ENCODE assay signal across 13 mouse cellular contexts in the genomic region with DNA sequence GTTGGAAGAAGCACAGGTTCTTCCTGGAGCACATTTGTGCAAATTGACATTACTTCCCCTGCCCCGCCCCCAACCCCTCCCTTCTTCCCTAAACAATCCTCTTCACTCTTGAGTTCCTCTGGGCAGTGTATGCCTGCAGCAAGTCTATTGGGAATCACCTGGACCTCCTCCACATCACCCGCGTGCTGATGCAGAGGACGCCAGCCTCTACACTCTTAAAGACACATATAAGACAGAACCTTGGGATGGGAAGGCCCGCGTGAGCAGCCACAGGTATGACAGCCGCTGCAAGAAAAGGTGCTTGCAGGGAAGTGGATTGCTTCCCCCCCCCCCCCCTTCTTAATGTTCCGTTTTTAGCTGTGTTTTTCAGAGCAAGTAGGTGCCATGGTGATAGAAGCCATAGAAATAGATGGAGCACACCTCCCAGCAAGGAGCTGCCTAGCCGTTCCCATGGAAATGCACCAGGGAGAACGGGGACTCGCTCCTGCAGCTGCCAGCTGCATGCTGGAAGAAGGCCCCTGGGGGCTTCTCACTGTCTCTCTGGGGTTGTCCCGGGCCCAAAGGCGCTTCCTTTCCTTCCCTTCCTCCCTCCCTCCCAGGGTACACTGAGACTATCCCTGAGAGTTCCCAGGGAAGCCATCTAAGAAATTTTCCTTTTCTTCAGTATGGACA. TPM values are rescaled to one million over a fixed set of nuclear protein-coding genes. Genes with fewer than 3 reads are reported as not detected.
DNase-seq lines count a peak whose midpoint lies in the region; ATAC-seq and TF ChIP-seq lines count a peak whose summit lies in the region.
"Had no signal": no experiment of that assay in that cellular context is flagged by ENCODE, and none has a peak within 500 bp of the region (broad histone marks: within the 10 kb centered on the region; RNA-seq: fewer than 3 reads in every experiment).

No protein-coding gene starts in this region.

- H3K4me3 ChIP-seq in hindbrain, embryonic 15.5 days, result no peak overlapping the region
- no peak overlapping the region for H3K4me3 ChIP-seq in hindbrain, embryonic 10.5 days
- no peak overlapping the region for H3K4me3 ChIP-seq in forebrain, postnatal 0 days (ENCODE audit: low read depth, low read length)
- H3K4me3 ChIP-seq in thymus, adult 2 months (ENCODE audit: control insufficient read depth, insufficient read depth, low read length), result no peak overlapping the region
- H3K4me3 ChIP-seq: erythroblast, embryonic 14.5 days; heart, embryonic 15.5 days had no signal

- ATAC-seq in hindbrain, embryonic 15.5 days (ENCODE audit: low FRiP score, low read depth), result peak; percentile 76; the same call in 1 of the 2 replicates
- ATAC-seq in forebrain, postnatal 0 days, result peak; percentile 98
- ATAC-seq: activated CD4-positive, CD25-positive, alpha-beta regulatory T cell, adult 4 months had no signal

- H3K27ac ChIP-seq in hindbrain, embryonic 15.5 days (replicated peaks), result 0 out of 2 replicates have a peak overlapping the region, but pooled peaks have one; percentile 42
- H3K27ac ChIP-seq in hindbrain, embryonic 10.5 days, result no peak overlapping the region
- peak overlapping the region; percentile 76 for H3K27ac ChIP-seq in forebrain, postnatal 0 days (ENCODE audit: low read depth, low read length)
- H3K27ac ChIP-seq in thymus, adult 2 months (ENCODE audit: control insufficient read depth, insufficient read depth, low read length), result no peak overlapping the region
- H3K27ac ChIP-seq: heart, embryonic 15.5 days had no signal

- intact Hi-C loops in left cerebral cortex, postnatal 10 days (cut with DNase I), result no loop called here

- H3K4me1 ChIP-seq in hindbrain, embryonic 15.5 days (replicated peaks), result peaks cover 8% of the 10 kb centered on the region; the same call in 1 of the 2 replicates
- peaks cover 8% of the 10 kb centered on the region for H3K4me1 ChIP-seq in hindbrain, embryonic 10.5 days (replicated peaks)
- H3K4me1 ChIP-seq in forebrain, postnatal 0 days (ENCODE audit: insufficient read depth), result no peaks in the 10 kb centered on the region
- peaks cover 5% of the 10 kb centered on the region for H3K4me1 ChIP-seq in thymus, adult 2 months (replicated peaks; ENCODE audit: control insufficient read depth, insufficient read depth, low read length)
- H3K4me1 ChIP-seq: heart, embryonic 15.5 days had no signal

- TF ChIP-seq CTCF in forebrain, postnatal 0 days (IDR thresholded peaks at IDR 0.05; ENCODE audit: low read depth), result no peak
- TF ChIP-seq CTCF in thymus, adult 2 months (IDR thresholded peaks at IDR 0.05; ENCODE audit: borderline replicate concordance, control insufficient read depth, extremely low read depth, insufficient read depth, low read length, poor library complexity), result no peak

- 0 out of 2 replicates have a peak overlapping the region, but pooled peaks have one; percentile 11 for H3K4me2 ChIP-seq in hindbrain, embryonic 15.5 days
- H3K4me2 ChIP-seq in forebrain, postnatal 0 days (ENCODE audit: low read depth), result no peak overlapping the region
- H3K4me2 ChIP-seq: heart, embryonic 15.5 days had no signal

- no peaks in the 10 kb centered on the region for H3K9me3 ChIP-seq in hindbrain, embryonic 15.5 days
- H3K9me3 ChIP-seq in hindbrain, embryonic 10.5 days, result no peaks in the 10 kb centered on the region
- no peaks in the 10 kb centered on the region for H3K9me3 ChIP-seq in forebrain, postnatal 0 days (ENCODE audit: low read length)
- H3K9me3 ChIP-seq: heart, embryonic 15.5 days had no signal

- TF ChIP-seq POLR2A in thymus, adult 2 months (IDR thresholded peaks at IDR 0.05; ENCODE audit: control insufficient read depth, extremely low read depth, insufficient read depth, low read length, poor library complexity), result no peak

- DNase-seq in hindbrain, embryonic 10.5 days (ENCODE audit: low spot score), result no peak
- DNase-seq in forebrain, postnatal 0 days, result peak; percentile 78
- peak; percentile 55 to 66 for DNase-seq in left cerebral cortex, postnatal 10 days (ENCODE audit: extremely low spot score in 1 of 2, low spot score in 2 of 2)
- peak; percentile 47 for DNase-seq in right cerebral cortex, postnatal 14 days
- DNase-seq in thymus, adult 2 months, result no peak
- DNase-seq in urinary bladder, postnatal 14 days (ENCODE audit: low spot score), result no peak
- DNase-seq in MN1 (ENCODE audit: low spot score), result no peak
- DNase-seq: kidney, adult 8-10 months; liver had no signal

- no peaks in the 10 kb centered on the region for H3K27me3 ChIP-seq in hindbrain, embryonic 15.5 days
- no peaks in the 10 kb centered on the region for H3K27me3 ChIP-seq in hindbrain, embryonic 10.5 days (ENCODE audit: insufficient read depth, poor library complexity, severe bottlenecking)
- no peaks in the 10 kb centered on the region for H3K27me3 ChIP-seq in forebrain, postnatal 0 days (ENCODE audit: insufficient read depth, low read length)
- H3K27me3 ChIP-seq in thymus, adult 2 months (ENCODE audit: control insufficient read depth, insufficient read depth, low read length), result no peaks in the 10 kb centered on the region
- H3K27me3 ChIP-seq: heart, embryonic 15.5 days had no signal

- no peaks in the 10 kb centered on the region for H3K36me3 ChIP-seq in hindbrain, embryonic 15.5 days
- H3K36me3 ChIP-seq in hindbrain, embryonic 10.5 days, result no peaks in the 10 kb centered on the region
- no peaks in the 10 kb centered on the region for H3K36me3 ChIP-seq in forebrain, postnatal 0 days (ENCODE audit: insufficient read depth)
- H3K36me3 ChIP-seq in thymus, adult 2 months (ENCODE audit: control insufficient read depth, insufficient read depth, low read length), result no peaks in the 10 kb centered on the region
- H3K36me3 ChIP-seq: heart, embryonic 15.5 days had no signal

- WGBS in hindbrain, embryonic 15.5 days, result 51% methylated on average over 13 of the region's 13 CpGs
- 50% methylated on average over 13 of the region's 13 CpGs for WGBS in hindbrain, embryonic 10.5 days
- WGBS in forebrain, postnatal 0 days, result 40% methylated on average over 13 of the region's 13 CpGs
- 93% methylated on average over 13 of the region's 13 CpGs for WGBS in thymus, adult 2 months

- no peak overlapping the region for H3K9ac ChIP-seq in hindbrain, embryonic 15.5 days
- no peak overlapping the region for H3K9ac ChIP-seq in forebrain, postnatal 0 days
- H3K9ac ChIP-seq: heart, embryonic 15.5 days had no signal

RNA-seq across cellular contexts. Expression of gene Dglucy, which starts 29.9 kb away (rescaled TPM):
- 2.9 and 3.5 TPM in 2 replicates for polyA plus RNA-seq in hindbrain, embryonic 15.5 days (2015; fragmentation: Nextera tagmentation; extraction: Ambion mirVana)
- 0.27 and 0.44 TPM in 2 replicates for polyA plus RNA-seq in hindbrain, embryonic 10.5 days (2016; fragmentation: Nextera tagmentation; extraction: Ambion mirVana)
- 3.9 and 4.5 TPM in 2 replicates for total RNA-seq in forebrain, postnatal 0 days (2014; rRNA removed)
- 2.6 and 3.0 TPM in 2 replicates for polyA plus RNA-seq in forebrain, postnatal 0 days (2015; fragmentation: Nextera tagmentation; extraction: Ambion mirVana)
- 1 to 10 TPM; 5.5 to 7.3 TPM for total RNA-seq in left cerebral cortex, postnatal 10 days (2021)
- polyA plus RNA-seq in thymus, adult 2 months (2012; rRNA removed), result 5.9 and 8.6 TPM in 2 replicates
- polyA plus RNA-seq: erythroblast, embryonic 14.5 days had no signal

Comparison
In these comparisons a context has a peak if more than half of its experiments do, and no peak if none do; other contexts are left out.
1. H3K27ac ChIP-seq: peak in hindbrain, embryonic 15.5 days (single experiment) and forebrain, postnatal 0 days (single experiment); none in hindbrain, embryonic 10.5 days (single experiment) and thymus, adult 2 months (single experiment).
2. DNase-seq: peak in forebrain, postnatal 0 days (single experiment), left cerebral cortex, postnatal 10 days (2 of 2) and right cerebral cortex, postnatal 14 days (single experiment); none in hindbrain, embryonic 10.5 days (single experiment), thymus, adult 2 months (single experiment), urinary bladder, postnatal 14 days (single experiment) and MN1 (single experiment).